Mouse (Mus musculus) liver, embryonic 14.5 days (tissue): ENCODE results near the gene Dynlt1c.
"Not testable (repeated sequence)": the region's sequence is repeated elsewhere in the genome, so short reads cannot be mapped to it uniquely, and the experiment has no call there.

ENCODE experiments used
- CTCF ChIP-seq: IDR thresholded peaks from 2 replicates; pipeline ENCODE4 v1.5.1; 2016; ENCODE audit warnings: antibody characterized with exemption, low read depth, control low read depth
- EP300 ChIP-seq: IDR thresholded peaks from 2 replicates; pipeline ENCODE4 v1.6.1; 2016; ENCODE audit warnings: antibody characterized with exemption, low read depth

GRCm38 (mm10) chr17:6564866-6565265, 36.6 kb upstream of the Dynlt1c start:
- not testable (repeated sequence) for TF ChIP-seq EP300, CTCF
